Mouse (Mus musculus): ENCODE results near the gene Ilk. TPM values are rescaled to one million over a fixed set of nuclear protein-coding genes. Genes with fewer than 3 reads are reported as not detected.
"Not testable (repeated sequence)": the region's sequence is repeated elsewhere in the genome, so short reads cannot be mapped to it uniquely, and the experiment has no call there.

The Ilk gene
- polyA plus RNA-seq, 1 experiment from 2014 or later, result 323 TPM

GRCm38 (mm10) chr7:105740851-105741250 is 4.5 kb downstream of the Ilk start:
- Histone ChIP-seq H3K4me1 (ENCODE audit: control insufficient read depth, insufficient read depth, low read length) (peaks cover 15% of the 10 kb centered on the region), H3K9ac (ENCODE audit: low read depth, low read length) (no peak overlapping the region), H3K4me3 (ENCODE audit: low read length) (no peak overlapping the region), H3K36me3 (ENCODE audit: control insufficient read depth, insufficient read depth, low read length) (peaks cover 14% of the 10 kb centered on the region), H3K27ac (ENCODE audit: low read length) (no peak overlapping the region), H3K27me3 (replicated peaks; ENCODE audit: control insufficient read depth, insufficient read depth, low read length) (no peaks in the 10 kb centered on the region), H3K4me2 (ENCODE audit: low read depth, low read length) (no peak overlapping the region), H3K9me3 (ENCODE audit: control insufficient read depth, low read length) (no peaks in the 10 kb centered on the region)
- no peak for ATAC-seq
- WGBS, result 79% methylated on average over 6 of the region's 6 CpGs

- no peak overlapping the region for H3K4me3 ChIP-seq (ENCODE audit: low read length)
- H3K27ac ChIP-seq (ENCODE audit: low read length), result no peak overlapping the region
- H3K4me1 ChIP-seq (ENCODE audit: control insufficient read depth, insufficient read depth, low read length), result peaks cover 15% of the 10 kb centered on the region
- H3K36me3 ChIP-seq (ENCODE audit: control insufficient read depth, insufficient read depth, low read length), result peaks cover 14% of the 10 kb centered on the region
- no peaks in the 10 kb centered on the region for H3K9me3 ChIP-seq (ENCODE audit: control insufficient read depth, low read length)
- ATAC-seq, result no peak
- no peak overlapping the region for H3K9ac ChIP-seq (ENCODE audit: low read depth, low read length)
- 89% methylated on average over 9 of the region's 9 CpGs for WGBS
- H3K27me3 ChIP-seq (replicated peaks; ENCODE audit: control insufficient read depth, insufficient read depth, low read length), result no peaks in the 10 kb centered on the region
- no peak overlapping the region for H3K4me2 ChIP-seq (ENCODE audit: low read depth, low read length)
These were observed 5.6 kb downstream of the Ilk start for GRCm38 (mm10) chr7:105741978-105742377.

GRCm38 (mm10) chr7:105742539-105743215 is 6.3 kb downstream of the Ilk start:
- Histone ChIP-seq H3K4me1 (ENCODE audit: control insufficient read depth, insufficient read depth, low read length) (peaks cover 12% of the 10 kb centered on the region), H3K4me2 (ENCODE audit: low read depth, low read length) (peak overlapping the region; percentile 72; the same call in 1 of the 2 replicates), H3K4me3 (ENCODE audit: low read length) (0 out of 2 replicates have a peak overlapping the region, but pooled peaks have one; percentile 84), H3K36me3 (ENCODE audit: control insufficient read depth, insufficient read depth, low read length) (peaks cover 16% of the 10 kb centered on the region)
- ATAC-seq; H3K27ac ChIP-seq (ENCODE audit: low read length); H3K9me3 ChIP-seq (ENCODE audit: control insufficient read depth, low read length); H3K9ac ChIP-seq (ENCODE audit: low read depth, low read length); H3K27me3 ChIP-seq (replicated peaks; ENCODE audit: control insufficient read depth, insufficient read depth, low read length): not testable (repeated sequence)
- 79% methylated on average over 7 of the region's 7 CpGs for WGBS

- Histone ChIP-seq H3K4me2 (ENCODE audit: low read depth, low read length) (peak overlapping the region; percentile 72), H3K9ac (ENCODE audit: low read depth, low read length) (peak overlapping the region; percentile 84), H3K27ac (ENCODE audit: low read length) (peak overlapping the region; percentile 73), H3K4me3 (ENCODE audit: low read length) (peak overlapping the region; percentile 84), H3K36me3 (ENCODE audit: control insufficient read depth, insufficient read depth, low read length) (peaks cover 18% of the 10 kb centered on the region)
- not testable (repeated sequence) for H3K27me3 ChIP-seq (replicated peaks; ENCODE audit: control insufficient read depth, insufficient read depth, low read length); H3K4me1 ChIP-seq (ENCODE audit: control insufficient read depth, insufficient read depth, low read length); ATAC-seq; H3K9me3 ChIP-seq (ENCODE audit: control insufficient read depth, low read length)
- WGBS, result 31% methylated on average over 20 of the region's 20 CpGs
These were observed 7.0 kb downstream of the Ilk start for GRCm38 (mm10) chr7:105743246-105743925.

GRCm38 (mm10) chr7:105743926-105744590 is 7.7 kb downstream of the Ilk start, which contains the start of gene Taf10:
Taf10 (minus strand) TSS chr7:105744361.
- Histone ChIP-seq H3K4me3 (ENCODE audit: low read length) (peak within 1 kb of the TSS; percentile 84), H3K27me3 (replicated peaks; ENCODE audit: control insufficient read depth, insufficient read depth, low read length) (no peaks in the 10 kb centered on the region), H3K4me2 (ENCODE audit: low read depth, low read length) (peak within 1 kb of the TSS; percentile 72), H3K27ac (ENCODE audit: low read length) (peak within 1 kb of the TSS; percentile 73), H3K9me3 (ENCODE audit: control insufficient read depth, low read length) (no peaks in the 10 kb centered on the region), H3K36me3 (ENCODE audit: control insufficient read depth, insufficient read depth, low read length) (peaks cover 19% of the 10 kb centered on the region), H3K4me1 (ENCODE audit: control insufficient read depth, insufficient read depth, low read length) (peaks cover 8% of the 10 kb centered on the region), H3K9ac (ENCODE audit: low read depth, low read length) (peak within 1 kb of the TSS; percentile 84)
- ATAC-seq, result peak; percentile 99
- WGBS, result under 1% methylated on average over 65 of the region's 67 CpGs

- H3K9ac ChIP-seq (ENCODE audit: low read depth, low read length), result no peak overlapping the region
- WGBS, result 67% methylated on average over 2 of the region's 2 CpGs
- no peaks in the 10 kb centered on the region for H3K9me3 ChIP-seq (ENCODE audit: control insufficient read depth, low read length)
- H3K4me3 ChIP-seq (ENCODE audit: low read length), result no peak overlapping the region
- ATAC-seq, result no peak
- H3K4me2 ChIP-seq (ENCODE audit: low read depth, low read length), result no peak overlapping the region
- no peaks in the 10 kb centered on the region for H3K27me3 ChIP-seq (replicated peaks; ENCODE audit: control insufficient read depth, insufficient read depth, low read length)
- peaks cover 15% of the 10 kb centered on the region for H3K4me1 ChIP-seq (ENCODE audit: control insufficient read depth, insufficient read depth, low read length)
- H3K27ac ChIP-seq (ENCODE audit: low read length), result no peak overlapping the region
- H3K36me3 ChIP-seq (ENCODE audit: control insufficient read depth, insufficient read depth, low read length), result peaks cover 5% of the 10 kb centered on the region; the same call in 1 of the 2 replicates
These were observed 11.4 kb downstream of the Ilk start for GRCm38 (mm10) chr7:105747776-105748175.

- peaks cover 12% of the 10 kb centered on the region for H3K4me1 ChIP-seq (ENCODE audit: control insufficient read depth, insufficient read depth, low read length)
- peak within 1 kb of the TSS; percentile 68 for H3K4me3 ChIP-seq (ENCODE audit: low read length)
- ATAC-seq, result peak; percentile 92
- H3K9ac ChIP-seq (ENCODE audit: low read depth, low read length), result peak within 1 kb of the TSS; percentile 80
- peak within 1 kb of the TSS; percentile 76 for H3K4me2 ChIP-seq (ENCODE audit: low read depth, low read length)
- 15% methylated on average over 20 of the region's 20 CpGs for WGBS
- peaks cover 8% of the 10 kb centered on the region for H3K36me3 ChIP-seq (ENCODE audit: control insufficient read depth, insufficient read depth, low read length)
- peak within 1 kb of the TSS; percentile 30; the same call in 1 of the 2 replicates for H3K27ac ChIP-seq (ENCODE audit: low read length)
- no peaks in the 10 kb centered on the region for H3K9me3 ChIP-seq (ENCODE audit: control insufficient read depth, low read length)
- H3K27me3 ChIP-seq (replicated peaks; ENCODE audit: control insufficient read depth, insufficient read depth, low read length), result no peaks in the 10 kb centered on the region
These were observed 15.4 kb downstream of the Ilk start, which contains the start of gene Tpp1 for GRCm38 (mm10) chr7:105751491-105752433. Tpp1 (minus strand) TSS chr7:105752235.

- peak; percentile 3; the same call in 1 of the 2 replicates for ATAC-seq
- no peak overlapping the region for H3K27ac ChIP-seq (ENCODE audit: low read length)
- WGBS, result 94% methylated on average over 2 of the region's 2 CpGs
- H3K4me1 ChIP-seq (ENCODE audit: control insufficient read depth, insufficient read depth, low read length), result peaks cover 12% of the 10 kb centered on the region
- H3K9me3 ChIP-seq (ENCODE audit: control insufficient read depth, low read length), result no peaks in the 10 kb centered on the region
- H3K4me2 ChIP-seq (ENCODE audit: low read depth, low read length), result no peak overlapping the region
- no peak overlapping the region for H3K4me3 ChIP-seq (ENCODE audit: low read length)
- peaks cover 6% of the 10 kb centered on the region for H3K36me3 ChIP-seq (ENCODE audit: control insufficient read depth, insufficient read depth, low read length)
- no peak overlapping the region for H3K9ac ChIP-seq (ENCODE audit: low read depth, low read length)
- H3K27me3 ChIP-seq (replicated peaks; ENCODE audit: control insufficient read depth, insufficient read depth, low read length), result no peaks in the 10 kb centered on the region
These were observed 16.3 kb downstream of the Ilk start for GRCm38 (mm10) chr7:105752716-105753115.

Measured in intestine, embryonic 16.5 days (tissue).